Mouse (Mus musculus) heart, adult 2 months (tissue): ENCODE results near the gene Ift27.

Experiments used
- CTCF ChIP-seq: fragments of 200-600 bp; IDR thresholded peaks from 2 replicates; pipeline ENCODE4 v1.8.1; 2022; ENCODE audit warnings: antibody characterized with exemption, mild to moderate bottlenecking, moderate library complexity
- POLR2A ChIP-seq: fragments of 200-500 bp; IDR thresholded peaks from 2 replicates; pipeline ENCODE4 v1.6.1; 2011; ENCODE audit warnings: mild to moderate bottlenecking, low read depth, low read length, control low read depth; ENCODE audit not compliant: insufficient read depth

GRCm38 (mm10) chr15:78210203-78210602 is 36.3 kb upstream of the Ift27 start:
- TF ChIP-seq CTCF (no peak), POLR2A (no peak)
